Mouse (Mus musculus): Measurements from ENCODE around the gene Resf1. TPM values are rescaled to one million over a fixed set of nuclear protein-coding genes. Genes with fewer than 3 reads are reported as not detected.
A peak's percentile ranks its signal among the peaks of the same experiment; 100 is the strongest.

The Resf1 gene
- polyA plus RNA-seq, 1 experiment, result 11.8 TPM

- no peak overlapping the region; the same call in 1 of the 2 replicates for H3K27ac ChIP-seq (ENCODE audit: insufficient read depth, low read depth, low read length)
- no peak for DNase-seq
- TF ChIP-seq POLR2A (IDR thresholded peaks at IDR 0.05; ENCODE audit: low read depth, low read length), result no peak
- no peak overlapping the region for H3K4me3 ChIP-seq (ENCODE audit: insufficient read depth, low read depth, low read length)
- H3K4me1 ChIP-seq (ENCODE audit: control insufficient read depth, insufficient read depth, low read length), result no peaks in the 10 kb centered on the region
- peaks cover 46% of the 10 kb centered on the region for H3K36me3 ChIP-seq (ENCODE audit: control insufficient read depth, insufficient read depth, low read length)
- 76% methylated on average over 4 of the region's 4 CpGs for WGBS
- no peaks in the 10 kb centered on the region for H3K27me3 ChIP-seq (replicated peaks; ENCODE audit: control insufficient read depth, insufficient read depth, low read length)
Observed at GRCm38 (mm10) chr6:149323523-149324241, 14.5 kb downstream of the Resf1 start.

- 97% methylated on average over 6 of the region's 6 CpGs for WGBS
- TF ChIP-seq POLR2A (IDR thresholded peaks at IDR 0.05; ENCODE audit: low read depth, low read length) (no peak), CTCF (conservative IDR thresholded peaks at IDR 0.05; ENCODE audit: insufficient read depth, insufficient read length, low read depth, low read length) (no peak)
Observed at GRCm38 (mm10) chr6:149324242-149324633, 15.0 kb downstream of the Resf1 start.

GRCm38 (mm10) chr6:149329071-149329470 is 19.9 kb downstream of the Resf1 start:
- peaks cover 43% of the 10 kb centered on the region for H3K36me3 ChIP-seq (ENCODE audit: control insufficient read depth, insufficient read depth, low read length)

More at GRCm38 (mm10) chr6:149324242-149324633, 15.0 kb downstream of the Resf1 start:
- DNase-seq, result no peak
- Histone ChIP-seq H3K36me3 (ENCODE audit: control insufficient read depth, insufficient read depth, low read length) (peaks cover 48% of the 10 kb centered on the region), H3K27ac (ENCODE audit: insufficient read depth, low read depth, low read length) (no peak overlapping the region), H3K4me3 (ENCODE audit: insufficient read depth, low read depth, low read length) (no peak overlapping the region), H3K27me3 (replicated peaks; ENCODE audit: control insufficient read depth, insufficient read depth, low read length) (no peaks in the 10 kb centered on the region), H3K4me1 (ENCODE audit: control insufficient read depth, insufficient read depth, low read length) (no peaks in the 10 kb centered on the region; the same call in 1 of the 2 replicates)

GRCm38 (mm10) chr6:149330332-149330731 is 21.1 kb downstream of the Resf1 start:
- peaks cover 4% of the 10 kb centered on the region; the same call in 1 of the 2 replicates for H3K4me1 ChIP-seq (ENCODE audit: control insufficient read depth, insufficient read depth, low read length)
- no peak for DNase-seq
- no peaks in the 10 kb centered on the region for H3K27me3 ChIP-seq (replicated peaks; ENCODE audit: control insufficient read depth, insufficient read depth, low read length)
- H3K36me3 ChIP-seq (ENCODE audit: control insufficient read depth, insufficient read depth, low read length), result peaks cover 48% of the 10 kb centered on the region
- TF ChIP-seq CTCF (conservative IDR thresholded peaks at IDR 0.05; ENCODE audit: insufficient read depth, insufficient read length, low read depth, low read length), result no peak
- TF ChIP-seq POLR2A (IDR thresholded peaks at IDR 0.05; ENCODE audit: low read depth, low read length), result no peak
- no peak overlapping the region for H3K4me3 ChIP-seq (ENCODE audit: insufficient read depth, low read depth, low read length)
- H3K27ac ChIP-seq (ENCODE audit: insufficient read depth, low read depth, low read length), result no peak overlapping the region
- 40% methylated on average over 1 of the region's 1 CpGs for WGBS

More at GRCm38 (mm10) chr6:149329071-149329470, 19.9 kb downstream of the Resf1 start:
- Histone ChIP-seq H3K27ac (ENCODE audit: insufficient read depth, low read depth, low read length) (no peak overlapping the region), H3K27me3 (replicated peaks; ENCODE audit: control insufficient read depth, insufficient read depth, low read length) (no peaks in the 10 kb centered on the region), H3K4me3 (ENCODE audit: insufficient read depth, low read depth, low read length) (no peak overlapping the region), H3K4me1 (ENCODE audit: control insufficient read depth, insufficient read depth, low read length) (peaks cover 4% of the 10 kb centered on the region; the same call in 1 of the 2 replicates)
- DNase-seq, result no peak
- WGBS, result 92% methylated on average over 4 of the region's 4 CpGs
- no peak for TF ChIP-seq POLR2A (IDR thresholded peaks at IDR 0.05; ENCODE audit: low read depth, low read length)
- no peak for TF ChIP-seq CTCF (conservative IDR thresholded peaks at IDR 0.05; ENCODE audit: insufficient read depth, insufficient read length, low read depth, low read length)

GRCm38 (mm10) chr6:149333036-149333435 is 23.8 kb downstream of the Resf1 start:
- peak; percentile 89 for DNase-seq
- Histone ChIP-seq H3K27ac (ENCODE audit: insufficient read depth, low read depth, low read length) (peak overlapping the region; percentile 95), H3K4me3 (ENCODE audit: insufficient read depth, low read depth, low read length) (no peak overlapping the region), H3K27me3 (replicated peaks; ENCODE audit: control insufficient read depth, insufficient read depth, low read length) (no peaks in the 10 kb centered on the region), H3K4me1 (ENCODE audit: control insufficient read depth, insufficient read depth, low read length) (peaks cover 4% of the 10 kb centered on the region; the same call in 1 of the 2 replicates), H3K36me3 (ENCODE audit: control insufficient read depth, insufficient read depth, low read length) (peaks cover 34% of the 10 kb centered on the region)
- TF ChIP-seq POLR2A (IDR thresholded peaks at IDR 0.05; ENCODE audit: low read depth, low read length) (no peak), CTCF (conservative IDR thresholded peaks at IDR 0.05; ENCODE audit: insufficient read depth, insufficient read length, low read depth, low read length) (no peak)
- 34% methylated on average over 2 of the region's 2 CpGs for WGBS

- H3K27me3 ChIP-seq (replicated peaks; ENCODE audit: control insufficient read depth, insufficient read depth, low read length), result no peaks in the 10 kb centered on the region
- H3K4me1 ChIP-seq (ENCODE audit: control insufficient read depth, insufficient read depth, low read length), result no peaks in the 10 kb centered on the region; the same call in 1 of the 2 replicates
- no peak for TF ChIP-seq CTCF (conservative IDR thresholded peaks at IDR 0.05; ENCODE audit: insufficient read depth, insufficient read length, low read depth, low read length)
- TF ChIP-seq POLR2A (IDR thresholded peaks at IDR 0.05; ENCODE audit: low read depth, low read length), result no peak
- DNase-seq, result no peak
- H3K36me3 ChIP-seq (ENCODE audit: control insufficient read depth, insufficient read depth, low read length), result peaks cover 18% of the 10 kb centered on the region
- H3K4me3 ChIP-seq (ENCODE audit: insufficient read depth, low read depth, low read length), result no peak overlapping the region
- H3K27ac ChIP-seq (ENCODE audit: insufficient read depth, low read depth, low read length), result no peak overlapping the region
Observed at GRCm38 (mm10) chr6:149337990-149338389, 28.8 kb downstream of the Resf1 start.

GRCm38 (mm10) chr6:149338622-149339021 is 29.4 kb downstream of the Resf1 start:
- Histone ChIP-seq H3K36me3 (ENCODE audit: control insufficient read depth, insufficient read depth, low read length) (peaks cover 13% of the 10 kb centered on the region), H3K27me3 (replicated peaks; ENCODE audit: control insufficient read depth, insufficient read depth, low read length) (no peaks in the 10 kb centered on the region), H3K27ac (ENCODE audit: insufficient read depth, low read depth, low read length) (no peak overlapping the region), H3K4me3 (ENCODE audit: insufficient read depth, low read depth, low read length) (no peak overlapping the region), H3K4me1 (ENCODE audit: control insufficient read depth, insufficient read depth, low read length) (peaks cover 4% of the 10 kb centered on the region; the same call in 1 of the 2 replicates)
- TF ChIP-seq CTCF (conservative IDR thresholded peaks at IDR 0.05; ENCODE audit: insufficient read depth, insufficient read length, low read depth, low read length) (no peak), POLR2A (IDR thresholded peaks at IDR 0.05; ENCODE audit: low read depth, low read length) (no peak)
- no peak for DNase-seq
- WGBS, result 100% methylated on average over 1 of the region's 1 CpGs
